Mouse (Mus musculus) hindbrain, postnatal 0 days (tissue): ENCODE data around the gene Serpine2. TPM values are rescaled to one million over a fixed set of nuclear protein-coding genes. Genes with fewer than 3 reads are reported as not detected.
A peak's percentile ranks its signal among the peaks of the same experiment; 100 is the strongest.

ENCODE experiments used
- ATAC-seq: fragments of 200-750 bp; cut with Nextera tagmentation; 2 replicates; pipeline ENCODE4 v1.8.0; 2017; ENCODE audit warnings: mild to moderate bottlenecking, moderate TSS enrichment, moderate library complexity
- DNase-seq: peaks from one replicate; pipeline ENCODE4 v3.0.0-alpha.2; 2015; ENCODE audit warnings: low spot score
- H3K27ac ChIP-seq: fragments of 300-500 bp; sonication (generic); 2 replicates; pipeline ENCODE4 v1.5.1; 2014; ENCODE audit warnings: mild to moderate bottlenecking
- H3K27me3 ChIP-seq: fragments of 300-500 bp; sonication (generic); 2 replicates; pipeline ENCODE4 v1.6.1; 2014; ENCODE audit warnings: low read length, mixed read lengths; ENCODE audit not compliant: insufficient read depth
- H3K36me3 ChIP-seq: fragments of 300-500 bp; sonication (generic); 2 replicates; pipeline ENCODE4 v1.6.1; 2014; ENCODE audit warnings: low read length, mixed read lengths; ENCODE audit not compliant: insufficient read depth
- H3K4me1 ChIP-seq: fragments of 300-500 bp; sonication (generic); 2 replicates; pipeline ENCODE4 v1.6.1; 2014; ENCODE audit warnings: antibody characterized with exemption, low read length, mixed read lengths; ENCODE audit not compliant: insufficient read depth
- H3K4me2 ChIP-seq: fragments of 300-500 bp; sonication (generic); 2 replicates; pipeline ENCODE4 v1.6.1; 2014; ENCODE audit warnings: low read depth, mild to moderate bottlenecking, low read length, moderate library complexity, mixed read lengths
- H3K4me3 ChIP-seq: fragments of 300-500 bp; sonication (generic); 2 replicates; pipeline ENCODE4 v1.5.1; 2014; ENCODE audit warnings: low read length
- H3K9ac ChIP-seq: fragments of 300-500 bp; sonication (generic); replicated peaks from 2 replicates; pipeline ENCODE4 v1.6.1; 2014; ENCODE audit warnings: mild to moderate bottlenecking, low read length, moderate library complexity, mixed read lengths
- H3K9me3 ChIP-seq: fragments of 300-500 bp; sonication (generic); 2 replicates; pipeline ENCODE4 v1.6.1; 2016; ENCODE audit warnings: low read length, mixed read lengths
- CTCF ChIP-seq: IDR thresholded peaks from 2 replicates; pipeline ENCODE4 v1.5.1; 2016; ENCODE audit warnings: antibody characterized with exemption, control low read depth, low read depth
- WGBS: fragments of 180-500 bp; shearing (Covaris S2); extraction: QIAGEN DNeasy Blood & Tissue Kit; methylation state at CpG from one replicate; pipeline ENCODE4 v1.1.7; 2014; 5-methylcytosine and 5-hydroxymethylcytosine counted together
- polyA plus RNA-seq: library from polyadenylated mRNA; unstranded; fragments of >200 nt; fragmentation: Nextera tagmentation; extraction: Ambion mirVana; gene quantifications from 2 replicates; pipeline ENCODE4 v1.2.1, GENCODE M21; 2015
- total RNA-seq: library from RNA; depleted of rRNA; stranded (reverse); fragments of >200 nt; gene quantifications from 2 replicates; pipeline ENCODE4 v1.2.3, GENCODE M21; 2014

Serpine2 gene
- total and polyA plus RNA-seq, 2 experiments from 2014 or later, result 251 to 505 TPM

- Histone ChIP-seq H3K4me2 (peak overlapping the region; percentile 2; the same call in 1 of the 2 replicates), H3K36me3 (no peaks in the 10 kb centered on the region), H3K9ac (no peak overlapping the region), H3K27me3 (no peaks in the 10 kb centered on the region), H3K27ac (peak overlapping the region; percentile 36), H3K4me3 (no peak overlapping the region), H3K9me3 (no peaks in the 10 kb centered on the region), H3K4me1 (peaks cover 9% of the 10 kb centered on the region)
- 54% methylated on average over 13 of the region's 13 CpGs for WGBS
- DNase-seq, result peak; percentile 73
- ATAC-seq, result peak; percentile 83
- TF ChIP-seq CTCF, result no peak
These were observed 38.0 kb downstream of the Serpine2 start for GRCm38 (mm10) chr1:79822806-79823525.

- Histone ChIP-seq H3K4me3 (no peak overlapping the region), H3K9me3 (no peaks in the 10 kb centered on the region), H3K36me3 (no peaks in the 10 kb centered on the region), H3K4me1 (peaks cover 9% of the 10 kb centered on the region), H3K9ac (no peak overlapping the region), H3K4me2 (no peak overlapping the region), H3K27me3 (no peaks in the 10 kb centered on the region), H3K27ac (no peak overlapping the region)
- TF ChIP-seq CTCF, result no peak
- ATAC-seq (no peak), DNase-seq (no peak)
- 94% methylated on average over 11 of the region's 11 CpGs for WGBS
These were observed 41.6 kb downstream of the Serpine2 start for GRCm38 (mm10) chr1:79819296-79819879.

- Histone ChIP-seq H3K27me3 (no peaks in the 10 kb centered on the region), H3K9me3 (no peaks in the 10 kb centered on the region), H3K4me2 (no peak overlapping the region), H3K4me1 (no peaks in the 10 kb centered on the region), H3K4me3 (no peak overlapping the region), H3K36me3 (no peaks in the 10 kb centered on the region; the same call in 1 of the 2 replicates), H3K27ac (no peak overlapping the region), H3K9ac (no peak overlapping the region)
- 89% methylated on average over 3 of the region's 3 CpGs for WGBS
- ATAC-seq, result no peak
- TF ChIP-seq CTCF, result no peak
- DNase-seq, result no peak
These were observed 45.5 kb downstream of the Serpine2 start for GRCm38 (mm10) chr1:79815446-79815845.

GRCm38 (mm10) chr1:79809447-79809846, 51.5 kb downstream of the Serpine2 start:
- no peaks in the 10 kb centered on the region; the same call in 1 of the 2 replicates for H3K36me3 ChIP-seq
- no peak overlapping the region for H3K27ac ChIP-seq
- DNase-seq, result no peak
- H3K9ac ChIP-seq, result no peak overlapping the region
- no peak overlapping the region for H3K4me2 ChIP-seq
- no peak for ATAC-seq
- 90% methylated on average over 3 of the region's 3 CpGs for WGBS
- no peaks in the 10 kb centered on the region for H3K27me3 ChIP-seq
- H3K4me1 ChIP-seq, result no peaks in the 10 kb centered on the region
- TF ChIP-seq CTCF, result no peak
- no peaks in the 10 kb centered on the region for H3K9me3 ChIP-seq
- H3K4me3 ChIP-seq, result no peak overlapping the region

GRCm38 (mm10) chr1:79806865-79807264, 54.1 kb downstream of the Serpine2 start:
- Histone ChIP-seq H3K4me1 (no peaks in the 10 kb centered on the region), H3K36me3 (no peaks in the 10 kb centered on the region), H3K27ac (no peak overlapping the region), H3K4me3 (no peak overlapping the region), H3K9me3 (no peaks in the 10 kb centered on the region), H3K27me3 (no peaks in the 10 kb centered on the region), H3K9ac (no peak overlapping the region), H3K4me2 (no peak overlapping the region)
- WGBS, result 46% methylated on average over 5 of the region's 5 CpGs
- ATAC-seq (peak; percentile 53), DNase-seq (peak; percentile 70)
- no peak for TF ChIP-seq CTCF

- Histone ChIP-seq H3K9me3 (no peaks in the 10 kb centered on the region), H3K4me1 (no peaks in the 10 kb centered on the region), H3K4me2 (no peak overlapping the region), H3K9ac (no peak overlapping the region), H3K27me3 (no peaks in the 10 kb centered on the region), H3K4me3 (no peak overlapping the region), H3K36me3 (no peaks in the 10 kb centered on the region), H3K27ac (no peak overlapping the region)
- no peak for ATAC-seq
- no peak for TF ChIP-seq CTCF
- DNase-seq, result no peak
- 78% methylated on average over 7 of the region's 7 CpGs for WGBS
These were observed 57.4 kb downstream of the Serpine2 start for GRCm38 (mm10) chr1:79803614-79804013.

GRCm38 (mm10) chr1:79802858-79803427, 58.0 kb downstream of the Serpine2 start:
- H3K36me3 ChIP-seq, result no peaks in the 10 kb centered on the region
- no peak overlapping the region for H3K4me2 ChIP-seq
- peak; percentile 80 for ATAC-seq
- DNase-seq, result peak; percentile 52
- TF ChIP-seq CTCF, result no peak
- H3K27me3 ChIP-seq, result no peaks in the 10 kb centered on the region
- H3K4me1 ChIP-seq, result no peaks in the 10 kb centered on the region
- no peak overlapping the region for H3K27ac ChIP-seq
- WGBS, result 54% methylated on average over 11 of the region's 11 CpGs
- H3K9me3 ChIP-seq, result no peaks in the 10 kb centered on the region
- H3K4me3 ChIP-seq, result no peak overlapping the region
- H3K9ac ChIP-seq, result no peak overlapping the region
